Mouse (Mus musculus) forebrain, embryonic 13.5 days (tissue): ENCODE measurements around the gene Gramd1b. TPM values are rescaled to one million over a fixed set of nuclear protein-coding genes. Genes with fewer than 3 reads are reported as not detected.

Experiments used
- ATAC-seq: fragments of 200-750 bp; cut with Nextera tagmentation; 2 replicates; pipeline ENCODE4 v1.8.0; 2017
- H3K27ac ChIP-seq: fragments of 300-500 bp; sonication (generic); 2 replicates; pipeline ENCODE4 v1.5.1; 2015; ENCODE audit warnings: inconsistent platforms, mild to moderate bottlenecking, moderate library complexity
- H3K27me3 ChIP-seq: fragments of 300-500 bp; sonication (generic); 2 replicates; pipeline ENCODE4 v1.6.1; 2015; ENCODE audit warnings: mild to moderate bottlenecking, inconsistent platforms
- H3K36me3 ChIP-seq: fragments of 300-500 bp; sonication (generic); 2 replicates; pipeline ENCODE4 v1.6.1; 2015; ENCODE audit warnings: mild to moderate bottlenecking, inconsistent platforms; ENCODE audit not compliant: poor library complexity, severe bottlenecking
- H3K4me1 ChIP-seq: fragments of 300-500 bp; sonication (generic); 2 replicates; pipeline ENCODE4 v1.6.1; 2015; ENCODE audit warnings: inconsistent platforms
- H3K4me2 ChIP-seq: fragments of 300-500 bp; sonication (generic); 2 replicates; pipeline ENCODE4 v1.6.1; 2015; ENCODE audit warnings: inconsistent platforms, mild to moderate bottlenecking, moderate library complexity
- H3K4me3 ChIP-seq: fragments of 300-500 bp; sonication (generic); 2 replicates; pipeline ENCODE4 v1.5.1; 2015; ENCODE audit warnings: mild to moderate bottlenecking, inconsistent platforms
- H3K9ac ChIP-seq: fragments of 300-500 bp; sonication (generic); 2 replicates; pipeline ENCODE4 v1.6.1; 2015; ENCODE audit warnings: mild to moderate bottlenecking, inconsistent platforms
- H3K9me3 ChIP-seq: fragments of 300-500 bp; sonication (generic); replicated peaks from 2 replicates; pipeline ENCODE4 v1.6.1; 2016; ENCODE audit warnings: inconsistent platforms
- WGBS: fragments of 180-500 bp; shearing (Covaris S2); methylation state at CpG from one replicate; pipeline ENCODE4 v1.1.7; 2015; 5-methylcytosine and 5-hydroxymethylcytosine counted together
- polyA plus RNA-seq: library from polyadenylated mRNA; unstranded; fragments of >200 nt; fragmentation: Nextera tagmentation; extraction: Ambion mirVana; gene quantifications from 2 replicates; pipeline ENCODE4 v1.2.1, GENCODE M21; 2015

The Gramd1b gene
- polyA plus RNA-seq, 1 experiment from 2014 or later: 8.1 TPM

DNA sequence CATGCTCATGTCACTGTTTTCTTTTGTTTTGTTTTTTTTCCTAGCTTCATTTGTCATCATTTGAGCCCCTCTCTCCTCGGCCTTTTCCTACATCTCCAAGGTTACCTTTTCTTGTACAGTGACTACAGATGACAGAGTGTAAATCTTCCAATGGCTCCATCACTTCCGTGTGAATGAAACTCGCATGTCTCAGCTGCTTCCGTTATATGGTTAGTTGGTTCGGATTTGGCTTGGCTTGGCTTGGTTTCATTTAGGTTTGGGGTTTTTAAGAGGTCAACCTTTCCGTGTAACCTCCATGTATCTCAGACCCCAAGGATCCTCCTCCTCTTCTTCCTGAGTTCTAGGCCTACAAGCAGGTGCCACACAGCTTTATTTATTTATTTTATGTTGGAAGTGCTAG is 77.3 kb downstream of the Gramd1b start:
- Histone ChIP-seq H3K4me2 (no peak overlapping the region), H3K9me3 (no peaks in the 10 kb centered on the region), H3K36me3 (no peaks in the 10 kb centered on the region), H3K27me3 (peaks cover 32% of the 10 kb centered on the region), H3K4me3 (no peak overlapping the region), H3K4me1 (peaks cover 18% of the 10 kb centered on the region), H3K27ac (no peak overlapping the region), H3K9ac (no peak overlapping the region)
- no peak for ATAC-seq
- 93% methylated on average over 6 of the region's 6 CpGs for WGBS

GRCm38 (mm10) chr9:40452208-40452607 is 79.0 kb downstream of the Gramd1b start:
- no peaks in the 10 kb centered on the region for H3K9me3 ChIP-seq
- peaks cover 18% of the 10 kb centered on the region for H3K4me1 ChIP-seq
- no peak overlapping the region for H3K27ac ChIP-seq
- 62% methylated on average over 5 of the region's 5 CpGs for WGBS
- no peak overlapping the region for H3K9ac ChIP-seq
- no peaks in the 10 kb centered on the region for H3K36me3 ChIP-seq
- H3K4me2 ChIP-seq: no peak overlapping the region
- peaks cover 27% of the 10 kb centered on the region for H3K27me3 ChIP-seq
- no peak for ATAC-seq
- H3K4me3 ChIP-seq: no peak overlapping the region

- no peak overlapping the region for H3K4me3 ChIP-seq
- no peaks in the 10 kb centered on the region for H3K9me3 ChIP-seq
- ATAC-seq: no peak
- no peak overlapping the region for H3K27ac ChIP-seq
- H3K4me2 ChIP-seq: no peak overlapping the region
- no peak overlapping the region for H3K9ac ChIP-seq
- WGBS: 61% methylated on average over 5 of the region's 5 CpGs
- H3K36me3 ChIP-seq: no peaks in the 10 kb centered on the region
- peaks cover 19% of the 10 kb centered on the region for H3K27me3 ChIP-seq
- H3K4me1 ChIP-seq: peaks cover 9% of the 10 kb centered on the region
Measured at GRCm38 (mm10) chr9:40450776-40451175, 80.4 kb downstream of the Gramd1b start.

- WGBS: 47% methylated on average over 7 of the region's 7 CpGs
- Histone ChIP-seq H3K4me1 (peaks cover 6% of the 10 kb centered on the region), H3K9ac (no peak overlapping the region), H3K9me3 (no peaks in the 10 kb centered on the region), H3K36me3 (no peaks in the 10 kb centered on the region), H3K4me3 (no peak overlapping the region), H3K27ac (no peak overlapping the region), H3K4me2 (no peak overlapping the region), H3K27me3 (peaks cover 19% of the 10 kb centered on the region)
- no peak for ATAC-seq
Measured at GRCm38 (mm10) chr9:40450417-40450714, 80.8 kb downstream of the Gramd1b start.

DNA sequence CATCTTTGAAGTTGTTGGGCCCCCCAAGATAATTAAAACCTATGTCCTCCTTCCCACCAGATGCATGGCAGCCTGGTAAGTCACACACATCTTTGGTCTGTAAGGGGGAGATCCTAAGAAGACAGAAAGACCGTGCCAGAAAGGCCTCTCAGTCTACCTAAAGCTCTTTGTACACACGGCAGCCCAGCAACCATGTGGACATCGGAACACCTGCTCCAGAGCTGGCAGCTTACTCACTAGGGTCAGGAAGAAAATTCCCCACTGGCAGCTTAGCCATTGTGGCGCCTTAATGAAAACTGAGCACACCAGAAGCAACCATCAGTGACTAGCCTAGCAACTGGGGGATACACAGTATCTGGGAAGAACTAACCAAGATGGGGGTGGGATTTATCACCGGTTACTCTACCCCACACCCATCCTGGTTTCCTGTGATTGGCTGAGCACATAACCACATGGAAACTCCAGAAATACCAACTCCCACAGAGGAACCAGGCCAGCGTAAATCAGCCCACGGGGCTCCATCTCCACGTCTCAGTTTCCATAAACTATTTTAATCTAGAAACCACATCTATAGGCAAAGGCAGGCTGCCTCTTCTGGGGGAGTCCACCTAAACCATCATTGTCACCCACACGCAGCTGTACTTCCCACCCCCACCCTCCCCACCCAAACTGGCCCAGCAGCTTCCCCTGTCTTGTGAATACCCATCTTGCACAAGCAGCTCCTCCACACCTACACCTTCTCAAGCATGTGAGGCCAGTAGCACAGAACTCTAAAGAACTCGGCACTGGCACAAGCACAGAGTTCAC is 81.4 kb downstream of the Gramd1b start:
- ATAC-seq: no peak
- Histone ChIP-seq H3K27ac (no peak overlapping the region), H3K4me3 (no peak overlapping the region), H3K9me3 (no peaks in the 10 kb centered on the region), H3K9ac (no peak overlapping the region), H3K4me2 (no peak overlapping the region), H3K27me3 (peaks cover 15% of the 10 kb centered on the region), H3K4me1 (peaks cover under 1% of the 10 kb centered on the region), H3K36me3 (no peaks in the 10 kb centered on the region)
- WGBS: 76% methylated on average over 10 of the region's 10 CpGs

DNA sequence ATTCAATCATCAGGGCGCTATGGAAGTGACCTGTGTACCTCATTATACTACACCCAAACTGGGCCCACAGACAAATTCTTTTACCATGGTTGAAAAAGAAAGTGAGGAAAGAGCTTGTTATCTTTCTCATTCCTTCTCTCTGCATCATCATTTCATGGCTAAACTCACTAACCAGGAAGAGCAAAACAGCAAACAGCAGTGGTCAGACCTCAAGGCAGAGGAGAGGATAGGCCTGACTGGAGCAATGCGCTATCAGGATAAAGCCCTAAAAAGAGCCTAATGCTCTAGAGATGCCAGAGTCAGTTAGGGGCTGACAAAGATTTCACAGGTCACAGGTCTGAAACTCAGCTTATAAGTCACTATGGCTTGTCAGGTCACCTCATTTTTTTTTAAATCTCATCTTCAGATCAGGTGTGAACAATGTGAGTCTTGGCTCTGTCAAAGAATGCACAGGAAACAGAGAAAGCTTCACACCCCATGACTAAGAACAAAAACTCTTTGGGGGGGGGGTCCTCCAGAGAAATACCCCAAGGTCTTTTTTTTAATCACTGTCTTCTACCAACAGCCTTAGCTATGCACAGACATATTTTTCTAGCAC is 82.4 kb downstream of the Gramd1b start:
- Histone ChIP-seq H3K4me1 (no peaks in the 10 kb centered on the region), H3K4me2 (no peak overlapping the region), H3K4me3 (no peak overlapping the region), H3K27me3 (peaks cover 5% of the 10 kb centered on the region; the same call in 1 of the 2 replicates), H3K9me3 (no peaks in the 10 kb centered on the region), H3K9ac (no peak overlapping the region), H3K27ac (no peak overlapping the region), H3K36me3 (no peaks in the 10 kb centered on the region)
- no peak for ATAC-seq
- 96% methylated on average over 2 of the region's 2 CpGs for WGBS

- no peak overlapping the region for H3K4me3 ChIP-seq
- no peak overlapping the region for H3K9ac ChIP-seq
- 85% methylated on average over 4 of the region's 4 CpGs for WGBS
- no peak for ATAC-seq
- H3K27me3 ChIP-seq: no peaks in the 10 kb centered on the region
- no peak overlapping the region for H3K27ac ChIP-seq
- H3K4me1 ChIP-seq: no peaks in the 10 kb centered on the region
- no peaks in the 10 kb centered on the region for H3K9me3 ChIP-seq
- no peak overlapping the region for H3K4me2 ChIP-seq
- no peaks in the 10 kb centered on the region for H3K36me3 ChIP-seq
Measured at GRCm38 (mm10) chr9:40447265-40447664, 83.9 kb downstream of the Gramd1b start.

DNA sequence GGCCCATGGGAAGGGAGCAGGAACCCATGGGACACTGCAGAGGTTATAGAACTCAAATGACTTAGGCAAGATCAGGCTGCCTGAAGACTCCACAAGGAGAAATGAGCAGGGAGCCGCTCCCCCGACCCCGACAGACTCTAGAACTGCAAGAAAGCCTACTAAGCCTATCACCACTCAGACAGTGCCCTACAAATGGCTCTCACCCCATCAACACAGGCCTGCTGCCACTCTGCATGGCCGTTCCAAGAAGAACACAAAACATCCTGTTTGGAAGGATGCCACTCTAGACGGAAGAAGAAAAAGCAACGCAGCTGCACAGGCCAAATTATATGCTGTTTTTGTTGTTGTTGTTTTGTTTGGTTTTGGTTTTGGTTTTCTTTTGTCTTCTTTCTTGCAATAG is 86.2 kb downstream of the Gramd1b start:
- H3K9ac ChIP-seq: no peak overlapping the region
- 0 out of 2 replicates have a peak, but pooled peaks cover 3% of the 10 kb centered on the region for H3K4me1 ChIP-seq
- H3K9me3 ChIP-seq: no peaks in the 10 kb centered on the region
- no peak overlapping the region for H3K4me2 ChIP-seq
- ATAC-seq: no peak
- 90% methylated on average over 6 of the region's 6 CpGs for WGBS
- no peaks in the 10 kb centered on the region for H3K27me3 ChIP-seq
- no peak overlapping the region for H3K27ac ChIP-seq
- H3K4me3 ChIP-seq: no peak overlapping the region
- no peaks in the 10 kb centered on the region for H3K36me3 ChIP-seq

GRCm38 (mm10) chr9:40442784-40443183 is 88.4 kb downstream of the Gramd1b start:
- Histone ChIP-seq H3K9ac (no peak overlapping the region), H3K27ac (no peak overlapping the region), H3K4me1 (peaks cover 17% of the 10 kb centered on the region), H3K27me3 (no peaks in the 10 kb centered on the region), H3K36me3 (no peaks in the 10 kb centered on the region), H3K4me3 (no peak overlapping the region), H3K4me2 (no peak overlapping the region), H3K9me3 (no peaks in the 10 kb centered on the region)
- ATAC-seq: no peak
- 50% methylated on average over 5 of the region's 5 CpGs for WGBS

- 83% methylated on average over 8 of the region's 8 CpGs for WGBS
- Histone ChIP-seq H3K4me3 (no peak overlapping the region), H3K9ac (no peak overlapping the region), H3K36me3 (no peaks in the 10 kb centered on the region), H3K9me3 (no peaks in the 10 kb centered on the region), H3K27ac (peak overlapping the region; percentile 35; the same call in 1 of the 2 replicates), H3K27me3 (no peaks in the 10 kb centered on the region), H3K4me1 (peaks cover 17% of the 10 kb centered on the region), H3K4me2 (no peak overlapping the region)
- peak; percentile 62; the same call in 1 of the 2 replicates for ATAC-seq
Measured at GRCm38 (mm10) chr9:40439973-40440687, 91.1 kb downstream of the Gramd1b start.

DNA sequence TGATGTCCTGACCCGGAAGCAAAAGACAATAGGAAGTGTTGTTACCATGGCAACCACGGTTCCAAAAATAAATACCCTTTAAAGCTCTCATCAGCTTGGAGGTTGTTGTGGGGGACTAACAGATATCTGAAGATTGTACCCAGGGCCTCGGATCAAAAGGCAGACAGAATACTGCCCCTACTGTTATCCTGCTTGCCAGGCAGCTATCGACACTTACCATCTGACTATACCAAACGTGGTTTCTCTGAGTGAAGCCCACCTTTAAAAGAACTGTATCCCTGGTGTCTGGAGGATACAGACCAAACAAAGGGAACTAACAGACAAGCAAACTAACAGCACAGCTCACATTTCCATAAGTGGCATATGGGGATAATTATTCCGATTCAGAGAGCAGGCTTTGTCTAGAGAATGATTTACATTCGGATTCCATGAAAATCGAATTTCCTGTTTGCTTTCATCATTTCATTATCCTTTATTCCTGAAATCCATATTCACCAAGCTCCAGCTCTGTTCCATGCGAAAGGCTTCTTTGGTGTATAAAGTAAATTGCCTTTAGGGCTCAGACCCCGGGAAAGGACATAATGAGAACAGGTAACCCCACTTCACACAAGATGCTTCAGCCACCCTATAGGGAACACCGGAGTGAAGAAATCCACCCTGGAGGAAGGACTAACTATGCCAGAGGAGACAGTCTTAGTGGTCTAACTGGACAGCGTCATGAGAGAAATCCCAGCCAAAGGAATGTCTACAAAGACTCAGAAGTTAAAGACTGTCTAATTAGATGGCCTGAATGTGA is 92.3 kb downstream of the Gramd1b start:
- Histone ChIP-seq H3K4me2 (no peak overlapping the region), H3K9ac (no peak overlapping the region), H3K27me3 (no peaks in the 10 kb centered on the region), H3K27ac (peak overlapping the region; percentile 84), H3K9me3 (no peaks in the 10 kb centered on the region), H3K36me3 (no peaks in the 10 kb centered on the region), H3K4me1 (peaks cover 17% of the 10 kb centered on the region), H3K4me3 (no peak overlapping the region)
- WGBS: 46% methylated on average over 12 of the region's 12 CpGs
- peak; percentile 81 for ATAC-seq

- H3K36me3 ChIP-seq: no peaks in the 10 kb centered on the region
- H3K9ac ChIP-seq: no peak overlapping the region
- no peaks in the 10 kb centered on the region for H3K27me3 ChIP-seq
- no peak for ATAC-seq
- H3K4me2 ChIP-seq: no peak overlapping the region
- 87% methylated on average over 7 of the region's 7 CpGs for WGBS
- no peak overlapping the region for H3K4me3 ChIP-seq
- peaks cover 17% of the 10 kb centered on the region for H3K4me1 ChIP-seq
- H3K27ac ChIP-seq: peak overlapping the region; percentile 84
- H3K9me3 ChIP-seq: no peaks in the 10 kb centered on the region
Measured at GRCm38 (mm10) chr9:40437891-40438290, 93.3 kb downstream of the Gramd1b start.
